Mouse (Mus musculus) spleen, postnatal 14 days (tissue): ENCODE results near the gene Cib4.
A peak's percentile ranks its signal among the peaks of the same experiment; 100 is the strongest.

ENCODE experiments used
- DNase-seq, 2 experiments: peaks; one replicate each; pipeline ENCODE4 v3.0.0; 2021 to 2022; ENCODE audit warnings: low spot score in 2 of 2

The Cib4 gene

DNA sequence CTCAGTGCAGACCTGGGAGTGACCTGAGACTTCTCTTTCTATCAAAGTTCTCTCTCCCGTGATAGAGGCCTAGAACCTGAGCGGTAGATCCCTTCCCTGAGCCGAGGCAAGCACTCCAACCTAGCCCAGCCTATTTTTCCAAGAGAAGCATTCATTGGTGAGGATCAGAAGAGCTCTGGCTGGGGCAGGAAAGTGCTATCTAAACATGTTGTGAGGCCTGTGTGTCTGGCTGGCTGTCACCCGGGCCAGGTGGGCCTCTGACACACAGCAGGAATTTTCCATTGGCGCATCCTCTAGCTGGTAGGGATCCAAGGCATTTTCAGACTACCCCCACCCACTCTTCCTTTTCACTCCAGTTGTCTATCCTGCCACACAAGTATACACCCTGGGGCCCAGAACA, 26.2 kb upstream of the Cib4 start:
- no peak for DNase-seq

- no peak for DNase-seq
Observed at GRCm38 (mm10) chr5:30568479-30568878, 22.8 kb upstream of the Cib4 start.

DNA sequence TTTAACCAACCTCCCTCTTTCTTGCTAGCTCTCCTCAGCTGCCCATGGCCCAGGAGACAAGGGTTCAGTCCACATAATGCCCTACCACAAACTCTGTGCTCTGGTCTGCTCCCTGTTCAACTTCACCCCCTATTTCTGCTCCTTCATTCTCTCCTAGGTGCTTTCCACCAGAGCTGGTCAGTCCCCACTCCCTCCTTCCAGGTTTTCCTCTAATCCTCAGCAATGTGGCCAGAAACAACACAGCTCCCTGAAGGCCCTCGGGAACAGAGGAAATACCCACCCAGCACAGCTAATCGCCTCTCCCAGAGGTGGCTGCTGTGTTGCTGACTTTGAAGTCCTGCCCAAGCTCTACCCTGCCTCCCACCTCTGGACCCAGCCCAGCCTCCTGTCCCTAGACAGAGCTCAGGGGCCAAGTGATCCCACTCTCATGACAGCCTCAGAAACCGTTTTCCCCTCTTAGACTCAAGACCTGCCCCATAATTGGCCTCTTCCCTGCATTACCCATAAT, 14.4 kb upstream of the Cib4 start:
- DNase-seq, result no peak

DNA sequence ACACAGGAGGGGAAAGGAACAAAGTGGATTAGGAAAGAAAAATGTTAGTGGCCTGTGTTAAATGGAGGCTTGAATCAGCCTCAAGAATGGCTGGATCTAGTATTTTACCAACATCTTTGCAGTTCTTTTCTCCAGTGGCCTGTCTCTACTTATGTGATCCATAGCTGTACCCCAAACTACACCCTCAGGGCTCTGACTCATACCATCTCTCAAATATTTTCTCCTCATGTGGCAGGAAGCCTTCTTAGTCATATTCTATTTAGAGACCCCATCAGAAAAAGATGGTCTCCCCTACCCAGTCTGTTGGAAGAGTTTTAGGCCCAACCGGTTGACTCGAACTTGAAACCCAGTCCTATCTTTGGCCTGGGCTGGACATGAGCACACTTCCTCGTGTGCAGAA, 13.8 kb upstream of the Cib4 start:
- no peak for DNase-seq

DNA sequence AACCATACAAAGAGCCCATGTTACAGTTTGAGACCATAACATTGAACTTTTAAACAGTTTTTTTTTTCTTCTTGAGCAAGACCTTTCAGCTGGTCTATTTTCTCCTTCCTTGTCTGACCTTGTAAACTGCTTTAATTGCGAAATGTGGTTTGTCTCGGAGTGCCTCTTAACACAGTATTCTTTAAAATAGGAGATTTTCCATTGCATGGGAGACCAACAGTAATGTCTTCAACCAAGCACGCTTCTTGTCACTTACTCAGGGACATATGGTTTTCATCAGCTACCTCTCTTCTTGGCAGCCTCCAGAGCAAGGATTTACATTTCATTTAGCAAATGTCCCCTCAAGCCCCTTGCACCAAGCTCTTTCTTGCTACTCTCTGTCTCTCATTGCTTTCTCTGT, 10.6 kb upstream of the Cib4 start:
- no peak for DNase-seq

GRCm38 (mm10) chr5:30554981-30555380, 9.3 kb upstream of the Cib4 start:
- no peak for DNase-seq

GRCm38 (mm10) chr5:30553936-30554335, 8.3 kb upstream of the Cib4 start:
- no peak for DNase-seq

GRCm38 (mm10) chr5:30552006-30552405, 6.4 kb upstream of the Cib4 start:
- no peak for DNase-seq

DNA sequence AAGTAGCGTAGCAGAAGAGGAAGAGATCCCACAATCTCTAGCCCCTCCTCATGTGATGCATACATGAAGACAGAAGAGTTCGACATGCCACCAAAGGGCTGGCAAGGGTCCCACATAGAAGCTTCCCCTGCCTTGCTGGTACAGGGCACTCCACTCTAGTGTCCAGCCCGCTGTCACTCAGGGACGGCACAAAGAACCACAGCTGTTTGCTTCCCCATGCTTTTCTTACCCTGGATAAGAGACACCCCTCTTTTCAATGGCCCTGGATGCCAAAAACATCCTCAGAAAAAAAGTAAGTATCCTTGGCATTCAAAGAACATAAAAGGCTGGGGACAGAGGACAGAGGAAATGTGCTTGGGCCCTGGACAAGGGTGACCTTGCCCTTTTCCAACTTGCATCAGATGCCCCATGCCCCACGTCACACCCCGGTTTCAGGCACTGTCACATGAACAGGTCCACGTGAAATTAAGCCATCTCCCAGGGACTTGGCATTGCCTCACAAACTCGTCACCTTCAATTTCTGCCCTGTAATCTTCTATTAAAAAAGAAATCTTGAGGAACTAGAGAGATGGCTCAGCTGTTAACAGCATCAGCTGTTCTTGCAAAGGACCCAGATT, 5.5 kb upstream of the Cib4 start:
- DNase-seq, result no peak

GRCm38 (mm10) chr5:30550334-30551021, 4.8 kb upstream of the Cib4 start:
- no peak for DNase-seq

DNA sequence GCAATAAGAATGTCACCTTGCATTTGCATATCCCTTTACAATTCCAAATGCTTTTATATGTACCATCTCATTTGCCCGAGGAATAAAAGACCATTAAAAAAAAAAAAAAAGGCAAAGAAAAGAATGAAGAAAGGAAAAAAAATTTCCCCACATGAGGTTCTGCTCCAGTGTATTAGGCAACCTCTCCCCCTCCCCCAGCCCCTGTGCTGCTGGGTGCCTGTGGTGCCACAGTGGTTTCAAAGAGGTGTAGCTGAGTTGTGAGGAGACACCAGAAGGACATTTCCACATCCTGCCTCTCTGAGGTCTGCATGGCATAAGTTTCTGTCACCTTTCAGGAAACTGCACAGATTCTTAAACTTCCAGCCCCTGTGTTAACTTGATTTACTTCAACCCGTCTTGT, 3.0 kb upstream of the Cib4 start:
- no peak for DNase-seq

DNA sequence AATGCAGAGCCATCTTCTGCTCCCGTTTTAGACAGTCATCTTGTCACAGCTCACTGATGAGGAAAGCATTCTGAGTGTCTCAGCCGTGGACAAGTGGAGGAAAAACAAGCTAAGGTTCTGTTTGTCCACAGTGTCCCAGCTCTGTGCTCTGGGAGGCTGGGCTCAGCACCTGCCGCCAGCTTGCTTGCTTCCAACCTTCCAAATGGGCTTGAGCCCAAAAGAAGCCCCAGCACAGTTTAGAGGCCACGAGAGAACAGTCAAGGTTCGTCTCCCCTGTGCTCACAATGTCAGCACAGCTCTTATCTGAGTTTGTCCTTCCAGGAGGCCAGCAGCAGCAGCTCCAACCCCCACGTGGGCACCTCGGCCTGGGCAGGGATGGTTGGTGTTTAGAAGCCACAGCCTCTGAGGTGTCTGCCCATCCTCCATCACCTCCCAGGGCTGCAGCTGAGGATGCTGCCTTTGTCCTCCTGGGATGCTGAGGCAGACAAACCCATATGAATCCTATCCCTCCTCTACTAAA, 9.5 kb downstream of the Cib4 start:
- no peak for DNase-seq

DNA sequence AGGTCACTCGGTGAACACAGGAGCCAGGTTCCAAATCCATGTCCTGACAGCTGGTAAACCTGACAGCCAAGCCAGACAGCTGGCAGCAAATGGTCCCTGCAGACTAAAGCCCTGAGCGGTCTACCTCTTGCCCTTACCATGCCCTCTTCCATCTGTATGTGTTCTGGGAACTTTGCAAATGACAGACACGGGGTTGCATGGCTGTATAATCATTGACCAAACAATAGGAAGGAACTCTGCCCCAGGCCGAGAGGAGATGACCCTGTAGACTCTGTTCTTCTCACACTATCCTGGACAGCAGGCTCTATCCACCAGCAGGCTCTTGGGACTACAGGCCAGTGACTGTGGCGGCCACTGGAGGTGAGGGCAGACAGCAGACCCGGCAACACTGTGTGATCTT, 11.0 kb downstream of the Cib4 start:
- no peak for DNase-seq

- DNase-seq, result no peak
Observed at GRCm38 (mm10) chr5:30528906-30529305, 16.7 kb downstream of the Cib4 start.

DNA sequence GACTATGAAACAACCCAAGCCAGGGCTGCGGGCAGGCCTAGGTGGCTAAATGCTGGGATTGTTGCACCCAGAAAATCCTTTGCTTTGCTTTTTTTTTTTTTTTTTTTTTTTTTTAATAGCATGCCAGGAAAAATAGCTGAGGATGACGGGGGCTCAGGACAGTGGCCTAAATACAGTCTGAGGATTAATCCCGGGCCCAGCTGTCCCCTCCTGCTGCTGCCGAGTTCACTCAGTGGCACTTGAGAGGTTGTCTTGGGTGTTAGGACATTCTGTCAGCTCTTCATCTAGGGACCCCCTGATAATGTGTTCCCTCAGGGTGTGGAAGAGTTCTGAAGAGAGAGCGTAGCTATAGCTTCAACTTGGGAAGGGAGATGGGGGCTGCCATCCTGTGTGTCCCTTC, 18.5 kb downstream of the Cib4 start:
- DNase-seq, result no peak

DNA sequence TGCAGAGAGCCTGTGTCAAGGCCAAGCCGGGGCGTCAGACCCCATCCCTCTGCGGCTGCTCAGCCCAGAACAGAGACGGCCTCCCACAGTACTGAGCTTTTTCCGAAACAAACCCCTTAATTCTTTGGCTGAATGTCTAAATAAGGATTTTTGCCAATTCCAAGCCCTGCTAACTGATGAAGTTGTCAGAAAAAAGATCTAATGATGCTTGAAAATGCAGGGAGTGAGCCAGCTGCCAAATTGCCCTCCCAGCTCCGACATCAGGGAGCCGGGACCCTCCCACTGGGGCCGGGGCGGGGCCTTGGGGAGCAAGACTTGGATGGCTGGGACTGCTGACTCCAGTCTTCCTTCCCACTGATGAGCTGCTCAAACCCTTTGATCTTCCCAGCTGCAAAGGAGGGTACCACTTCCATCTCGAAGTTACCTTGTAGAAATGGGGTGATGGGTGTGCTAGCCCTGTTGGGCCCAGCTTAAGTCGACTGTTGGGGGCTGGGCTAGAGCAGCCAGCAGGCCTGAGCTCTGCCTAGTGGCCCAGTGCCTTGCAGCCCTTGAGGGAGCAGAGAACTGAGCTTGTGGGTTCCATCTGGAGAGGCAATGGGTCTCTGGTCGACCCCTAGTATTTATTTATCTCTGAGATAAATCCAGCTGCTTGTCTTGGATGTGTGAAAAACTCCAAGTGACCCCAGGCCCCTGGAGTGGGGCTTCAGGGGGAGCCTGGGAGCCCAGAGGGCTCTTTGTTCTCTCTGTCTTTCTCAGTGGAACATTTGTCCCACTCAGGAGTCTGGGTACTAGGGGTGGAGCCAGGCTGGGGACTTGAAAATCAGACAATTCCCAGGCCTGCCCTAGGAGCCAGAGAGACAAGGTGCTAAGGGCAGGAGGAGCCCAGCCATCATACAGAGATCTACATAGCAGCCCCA, 19.5 kb downstream of the Cib4 start:
- no peak for DNase-seq

DNA sequence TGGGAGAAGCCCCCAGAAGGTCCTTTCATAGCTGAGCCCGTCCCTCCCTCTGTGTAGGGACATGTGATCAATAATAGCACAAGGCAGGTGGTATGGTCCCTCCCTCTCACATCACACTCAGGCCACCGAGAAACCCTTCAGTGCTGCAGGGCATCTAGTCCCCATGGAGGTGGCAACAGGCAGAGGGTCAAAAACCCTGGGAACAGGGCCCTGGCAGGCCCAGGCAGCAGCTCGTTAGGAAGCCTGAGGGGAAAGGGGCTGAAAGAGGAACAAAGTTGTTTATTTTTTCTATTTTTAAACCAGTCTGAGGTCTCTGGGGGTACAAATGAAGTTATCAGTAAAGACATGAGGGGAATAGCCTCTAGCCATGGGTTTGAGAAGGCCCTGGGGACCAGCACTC, 21.4 kb downstream of the Cib4 start:
- no peak for DNase-seq

- no peak for DNase-seq
Observed at GRCm38 (mm10) chr5:30523131-30523530, 22.5 kb downstream of the Cib4 start.

DNA sequence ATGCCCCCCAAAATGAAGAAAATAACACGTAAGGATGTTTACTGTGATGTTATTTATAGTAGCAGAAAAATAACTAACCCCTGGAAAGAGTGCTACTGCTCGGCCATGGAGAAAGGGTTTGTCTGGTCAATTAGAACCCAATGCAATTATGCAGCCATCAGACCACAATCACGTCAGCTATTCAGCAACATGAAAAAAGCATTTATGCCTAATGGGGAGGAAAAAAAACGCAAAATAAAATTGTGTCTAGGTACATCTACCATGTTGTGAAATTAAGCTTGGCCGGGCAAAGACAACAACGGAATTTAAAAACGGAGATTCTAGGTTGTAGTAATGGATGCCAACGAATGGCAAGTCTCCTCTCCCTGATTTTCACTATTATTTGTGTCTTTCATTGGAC, 23.2 kb downstream of the Cib4 start:
- no peak for DNase-seq

DNA sequence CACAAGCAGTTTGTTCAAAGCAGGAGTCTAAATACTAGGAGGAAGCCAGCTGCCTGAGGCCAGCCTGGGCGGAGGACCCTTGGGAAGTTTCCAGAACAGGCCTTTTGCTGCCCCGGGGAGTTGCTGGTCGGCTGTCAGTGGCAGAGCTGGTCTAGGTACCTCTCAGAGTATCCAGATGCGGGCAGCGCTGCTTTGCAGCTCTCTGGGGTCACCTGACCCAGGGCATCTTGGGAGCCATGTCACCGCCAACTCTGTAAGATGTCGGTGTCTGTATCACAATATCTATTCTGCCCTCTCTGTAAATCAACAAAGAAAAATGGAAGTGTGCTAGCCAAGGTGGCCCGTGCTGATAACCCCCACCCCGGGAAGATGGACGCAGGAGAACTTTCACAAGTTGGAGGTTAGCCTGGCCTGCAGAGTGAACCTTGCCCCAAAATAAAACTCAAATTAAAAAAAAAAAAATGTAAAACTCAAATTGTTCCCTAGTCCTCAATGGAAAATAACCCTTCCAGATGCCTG, 25.4 kb downstream of the Cib4 start:
- no peak for DNase-seq

DNA sequence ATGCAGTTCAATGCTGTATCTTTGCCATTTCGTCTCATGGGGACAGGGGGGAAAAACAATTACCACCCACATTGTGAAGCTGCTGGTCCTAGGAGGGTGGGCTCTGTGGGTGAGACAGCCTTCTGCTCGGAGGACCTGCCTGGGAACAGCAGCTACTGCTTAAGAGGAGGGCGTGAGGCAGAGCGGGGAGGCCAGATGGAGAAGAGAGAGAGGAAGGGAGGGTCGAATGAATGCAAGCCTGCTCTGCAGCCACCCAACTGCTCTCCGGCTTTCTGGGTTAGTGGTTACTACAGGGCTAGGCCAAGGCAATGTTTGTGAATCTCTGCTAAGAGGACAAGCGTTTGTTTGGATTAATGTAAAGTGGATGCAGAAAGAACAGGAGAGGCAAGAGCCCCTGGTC, 26.1 kb downstream of the Cib4 start:
- no peak for DNase-seq

- DNase-seq, result peak in 1 of 2 experiments; percentile 12
Observed at GRCm38 (mm10) chr5:30518547-30518946, 27.1 kb downstream of the Cib4 start.
